Mouse (Mus musculus) erythroblast, adult 5-6 weeks (primary cell): ENCODE measurements around the gene Stx7. TPM values are rescaled to one million over a fixed set of nuclear protein-coding genes. Genes with fewer than 3 reads are reported as not detected.

Source experiments
- ATAC-seq: replicated peaks from 2 replicates; pipeline ENCODE4 v1.8.0; 2016; ENCODE audit warnings: moderate number of reproducible peaks, mild to moderate bottlenecking, moderate TSS enrichment, inconsistent platforms; ENCODE audit not compliant: poor library complexity, low FRiP score, severe bottlenecking
- total RNA-seq, 2 experiments: library from RNA; stranded (forward) in 1 of 2; stranded (reverse) in 1 of 2; fragments of 150-400 nt in 1 of 2; fragments of 200-764, 138-1000 nt in 1 of 2; gene quantifications; 2 replicates each; pipeline versions ENCODE4 v1.2.3 to v1.2.4; 2015 to 2017; ENCODE audit warnings: low replicate concordance in 2 of 2

Stx7 gene
- total RNA-seq, 2 experiments from 2014 or later: 25.3 to 25.4 TPM

- ATAC-seq: no peak
Observed at GRCm38 (mm10) chr10:24164909-24165304, 15.8 kb downstream of the Stx7 start.

DNA sequence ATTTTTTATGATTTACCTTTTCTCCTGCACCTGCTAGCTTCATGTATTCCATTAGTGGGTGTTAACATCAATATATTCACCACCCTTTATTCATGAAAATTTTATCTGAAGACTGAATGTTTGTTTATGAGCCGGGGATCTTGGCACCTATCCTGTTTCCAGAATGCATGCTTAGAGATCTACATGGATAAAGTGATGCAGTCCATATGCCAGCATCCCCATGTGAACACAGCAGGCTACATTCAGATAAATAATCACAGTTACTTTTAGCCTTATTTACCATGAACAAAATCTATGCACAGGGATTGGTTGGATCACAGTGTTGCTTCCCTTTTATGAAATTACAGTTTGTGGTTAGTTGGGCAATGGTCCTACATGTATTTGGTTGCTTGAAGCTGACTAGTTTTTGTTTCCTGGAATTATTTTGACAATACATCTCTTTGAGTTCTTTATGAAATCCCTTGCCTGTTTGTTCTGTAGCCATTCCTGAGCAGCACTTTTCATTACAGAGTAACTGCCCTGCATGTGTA, 16.5 kb downstream of the Stx7 start:
- no peak for ATAC-seq

GRCm38 (mm10) chr10:24167978-24168583, 19.0 kb downstream of the Stx7 start:
- peak; percentile 89 for ATAC-seq

DNA sequence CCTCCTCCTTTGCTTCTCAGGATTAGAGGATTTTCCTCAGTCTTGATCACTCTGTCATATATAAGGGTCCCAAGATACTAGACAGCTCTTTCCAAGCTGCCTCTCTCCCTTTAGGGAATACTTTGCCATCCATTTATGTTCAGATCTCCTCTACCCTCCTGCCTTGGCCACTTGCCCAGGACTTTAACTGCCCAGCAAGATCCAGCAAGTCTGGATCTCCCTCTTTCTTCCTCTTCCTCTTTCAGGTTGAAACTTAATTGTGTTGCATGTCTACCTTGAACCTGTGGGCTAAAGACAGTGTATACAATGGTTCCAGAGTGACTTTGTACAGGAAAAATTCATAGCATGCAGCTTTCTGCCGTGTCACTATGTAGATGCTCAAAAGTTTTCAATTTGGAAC, 19.8 kb downstream of the Stx7 start:
- peak; percentile 10; the same call in 1 of the 2 replicates for ATAC-seq

DNA sequence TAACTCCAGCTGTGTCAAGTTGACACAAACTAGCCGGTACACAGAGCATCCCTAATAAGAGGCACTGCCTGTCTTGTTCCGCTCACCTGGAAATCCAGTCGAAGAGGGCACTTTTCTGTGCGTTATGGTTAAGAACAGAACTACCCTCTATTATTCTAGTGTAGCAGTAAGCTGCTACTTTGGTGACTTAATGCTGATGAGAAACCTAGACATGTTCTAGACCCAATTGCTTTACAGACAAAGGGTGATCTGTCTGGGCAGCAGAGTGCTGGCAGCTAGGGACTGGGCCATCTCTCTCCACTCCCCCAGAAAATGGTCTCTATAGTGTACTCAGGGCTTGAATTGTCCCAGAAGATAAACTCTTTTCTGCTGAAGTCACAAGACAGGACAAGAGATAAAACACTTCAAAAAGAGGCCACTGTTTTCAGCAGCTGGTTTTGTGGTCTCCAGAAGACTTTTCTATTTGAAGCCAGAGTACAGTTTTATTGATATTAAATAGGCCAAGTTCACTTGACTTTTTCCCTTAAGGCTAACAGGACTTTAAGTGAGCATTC, 22.9 kb downstream of the Stx7 start:
- no peak for ATAC-seq

DNA sequence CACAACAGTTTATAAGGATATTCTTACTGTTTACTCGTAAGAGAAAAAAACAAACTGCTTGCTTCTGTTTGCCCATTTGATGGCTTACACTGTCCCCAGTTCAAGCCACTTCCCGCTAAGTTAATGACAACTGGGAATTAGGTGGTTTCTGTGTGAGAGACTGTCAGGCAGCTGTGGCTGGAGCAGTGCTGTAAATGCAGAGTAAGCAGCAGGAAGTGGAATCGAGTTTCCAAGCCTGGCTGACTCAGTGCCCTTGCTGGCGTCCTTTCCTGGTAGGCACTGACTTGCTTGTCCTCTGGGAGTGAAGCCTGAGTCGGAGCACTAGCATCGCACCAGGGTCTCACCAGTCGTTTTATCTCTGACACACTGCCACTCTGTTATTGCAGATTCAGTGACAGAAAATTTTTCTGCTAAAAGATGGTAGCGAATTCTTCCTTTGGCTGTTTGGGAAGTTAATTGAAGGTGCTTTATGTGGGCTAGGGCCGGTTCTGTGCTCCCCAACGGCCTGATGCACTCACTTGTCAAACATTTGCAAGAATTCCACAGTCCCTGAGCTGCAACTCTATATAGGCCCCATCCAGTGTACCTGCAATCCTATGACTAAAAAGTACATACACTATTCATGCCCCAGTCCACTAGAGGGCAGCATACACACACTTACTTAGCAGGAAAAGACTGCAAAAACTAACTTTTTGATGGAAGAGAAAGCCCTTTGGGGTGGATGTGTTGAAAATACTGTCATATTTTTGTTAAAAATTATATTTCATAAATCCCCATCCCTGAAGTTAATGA, 24.3 kb downstream of the Stx7 start:
- peak; percentile 79 for ATAC-seq

DNA sequence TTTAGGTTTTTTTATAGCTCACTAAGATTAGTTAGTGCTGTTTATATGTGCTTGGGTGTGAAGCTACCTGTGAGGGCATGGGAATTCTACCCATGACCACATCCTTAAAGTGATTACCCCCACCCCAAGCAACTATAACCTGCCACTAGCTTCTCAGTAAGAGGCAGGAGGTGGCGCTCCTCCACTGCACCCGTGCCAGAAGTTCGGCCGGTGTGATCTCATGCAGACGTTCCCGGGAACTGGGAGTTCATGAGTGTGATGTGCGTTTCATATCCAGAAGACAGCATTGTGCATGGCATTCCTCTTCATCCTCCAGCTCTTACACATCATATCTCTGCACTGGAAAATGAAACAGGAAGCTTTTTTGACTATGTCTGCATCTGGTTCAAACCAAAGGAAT, 41.3 kb downstream of the Stx7 start:
- ATAC-seq: no peak

GRCm38 (mm10) chr10:24191977-24192376, 42.9 kb downstream of the Stx7 start:
- ATAC-seq: no peak

- no peak for ATAC-seq
Observed at GRCm38 (mm10) chr10:24199303-24199702, 50.2 kb downstream of the Stx7 start.

DNA sequence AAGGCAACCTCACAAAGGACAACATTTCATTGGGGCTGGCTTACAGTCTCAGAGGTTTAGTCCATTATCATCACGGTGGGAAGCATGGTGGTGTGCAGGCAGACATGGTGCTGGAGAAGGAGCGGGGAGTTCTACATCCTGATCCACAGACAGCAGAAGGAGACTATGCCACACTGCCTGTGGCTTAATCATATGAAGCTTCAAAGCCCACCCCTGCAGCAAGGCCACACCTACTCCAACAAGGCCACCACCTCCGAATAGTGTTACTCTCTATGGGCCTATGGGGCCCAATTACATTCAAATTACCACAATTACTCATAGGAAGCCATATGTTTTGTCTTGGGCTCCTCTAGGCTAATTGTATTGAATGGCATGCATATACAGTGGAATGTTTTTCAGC, 51.0 kb downstream of the Stx7 start:
- no peak for ATAC-seq

DNA sequence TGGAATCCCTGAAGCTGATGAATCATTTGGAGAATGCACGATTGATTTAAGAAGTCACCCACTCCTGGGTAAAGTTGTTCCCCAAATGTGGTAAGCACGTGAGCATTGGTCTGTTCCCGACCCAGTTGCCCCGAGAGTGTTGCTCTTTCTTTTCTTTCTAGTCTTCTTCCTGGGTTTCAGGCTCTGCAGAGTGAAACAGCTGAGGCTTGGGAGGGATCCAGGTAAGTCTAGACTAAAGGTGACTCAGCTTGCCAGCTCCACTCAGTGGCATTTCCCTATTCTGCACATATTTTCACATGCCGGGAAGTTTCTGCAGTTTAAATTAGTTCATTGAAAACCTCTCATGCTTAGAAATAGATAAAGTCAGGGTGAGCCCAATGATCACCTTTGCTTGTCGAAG, 61.0 kb downstream of the Stx7 start:
- no peak for ATAC-seq

DNA sequence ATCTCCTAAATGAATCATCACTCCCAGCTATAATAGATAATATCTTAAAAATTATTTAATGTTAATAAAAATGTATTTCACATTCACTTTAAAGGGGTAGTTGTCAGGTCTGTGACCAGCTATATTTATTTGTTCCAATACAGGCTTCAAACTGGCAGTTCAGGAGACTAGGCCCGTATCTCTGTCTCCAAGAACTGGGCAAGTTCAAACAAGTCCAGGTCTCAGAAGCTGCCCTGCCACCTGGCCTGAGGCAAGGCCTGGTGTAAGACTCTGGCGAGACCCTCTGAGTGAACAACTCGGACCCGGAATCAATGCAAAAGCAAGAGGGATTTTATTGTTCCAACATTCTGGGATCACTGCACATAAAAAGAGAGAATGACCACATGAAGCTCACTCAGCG, 64.2 kb downstream of the Stx7 start:
- ATAC-seq: no peak

DNA sequence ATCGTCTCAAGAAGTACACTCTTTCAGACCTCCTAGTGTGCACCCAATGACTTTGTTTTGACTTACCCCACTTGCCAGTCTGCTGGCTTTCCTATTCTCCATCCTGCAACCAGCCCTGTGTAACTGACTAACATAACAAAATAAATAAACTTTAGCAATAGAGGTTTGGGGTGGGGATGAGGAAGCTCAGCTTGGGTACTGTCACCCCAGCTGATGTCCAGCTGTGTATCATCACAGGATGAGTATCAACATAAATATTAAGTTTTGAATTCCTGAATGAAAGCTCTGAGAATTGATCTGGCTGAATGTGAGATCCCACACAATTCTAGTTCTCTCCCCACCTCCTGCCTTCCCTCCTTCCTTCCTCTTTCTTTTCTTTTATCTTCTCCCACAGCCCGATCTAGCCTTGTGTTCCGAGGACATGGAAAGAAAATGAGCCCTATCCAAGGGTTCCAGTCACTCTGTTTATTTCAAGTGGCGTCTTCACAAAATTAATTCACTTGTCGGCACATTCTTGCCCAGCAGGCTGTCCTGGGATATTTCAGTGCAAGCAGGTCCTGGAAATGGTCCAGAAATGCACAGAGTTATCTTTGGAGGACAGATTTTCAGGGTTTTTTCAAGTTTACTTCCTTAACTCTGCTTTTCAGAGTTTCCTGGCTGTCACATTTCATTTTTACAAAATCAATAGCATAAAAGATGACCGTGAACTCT, 68.6 kb downstream of the Stx7 start:
- no peak for ATAC-seq

DNA sequence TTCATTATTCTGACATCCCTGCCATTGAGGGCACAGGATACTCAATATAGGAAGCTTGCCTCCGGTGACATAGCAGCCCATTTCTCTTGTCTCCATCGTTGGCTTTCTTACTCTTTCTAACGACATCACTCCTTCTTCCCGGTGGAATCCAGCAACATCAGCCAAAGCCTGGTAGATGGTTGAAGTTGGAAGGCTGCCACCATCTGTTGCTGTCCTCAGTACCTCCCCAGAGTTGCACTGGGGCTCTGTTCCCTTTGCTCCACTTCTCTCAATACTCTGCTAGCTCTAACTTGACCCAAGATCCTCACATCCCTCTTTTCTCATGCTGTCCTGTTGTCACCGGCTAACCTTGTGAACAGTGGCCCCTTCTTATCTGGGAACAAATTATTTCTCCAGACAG, 71.8 kb downstream of the Stx7 start:
- ATAC-seq: no peak

- ATAC-seq: no peak
Observed at GRCm38 (mm10) chr10:24222911-24223310, 73.8 kb downstream of the Stx7 start.

GRCm38 (mm10) chr10:24223449-24224143, 74.5 kb downstream of the Stx7 start, which contains the start of gene Moxd1:
Moxd1 (plus strand) TSS chr10:24223517.
- ATAC-seq: no peak

- no peak for ATAC-seq
Observed at GRCm38 (mm10) chr10:24224591-24224990, 75.5 kb downstream of the Stx7 start.

- ATAC-seq: no peak
Observed at GRCm38 (mm10) chr10:24228318-24229183, 79.4 kb downstream of the Stx7 start.

- ATAC-seq: no peak
Observed at GRCm38 (mm10) chr10:24232281-24232680, 83.2 kb downstream of the Stx7 start.
